Mouse (Mus musculus) kidney, embryonic 16.5 days (tissue): ENCODE measurements around the gene Car9. TPM values are rescaled to one million over a fixed set of nuclear protein-coding genes. Genes with fewer than 3 reads are reported as not detected.
A peak's percentile ranks its signal among the peaks of the same experiment; 100 is the strongest.

Experiments
- ATAC-seq: fragments of 200-750 bp; cut with Nextera tagmentation; 2 replicates; pipeline ENCODE4 v1.8.0; 2017; ENCODE audit warnings: moderate TSS enrichment; ENCODE audit not compliant: low FRiP score, low TSS enrichment
- H3K27ac ChIP-seq: fragments of 300-500 bp; sonication (generic); 2 replicates; pipeline ENCODE4 v1.5.1; 2014; ENCODE audit warnings: low read length
- H3K27me3 ChIP-seq: fragments of 300-500 bp; sonication (generic); 2 replicates; pipeline ENCODE4 v1.6.1; 2014; ENCODE audit warnings: low read length, control low read depth, mixed read lengths; ENCODE audit not compliant: insufficient read depth
- H3K36me3 ChIP-seq: fragments of 300-500 bp; sonication (generic); 2 replicates; pipeline ENCODE4 v1.6.1; 2014; ENCODE audit warnings: low read length, control low read depth, mixed read lengths; ENCODE audit not compliant: insufficient read depth
- H3K4me1 ChIP-seq: fragments of 300-500 bp; sonication (generic); 2 replicates; pipeline ENCODE4 v1.6.1; 2014; ENCODE audit warnings: low read length, control low read depth, mixed read lengths; ENCODE audit not compliant: insufficient read depth
- H3K4me2 ChIP-seq: fragments of 300-500 bp; sonication (generic); replicated peaks from 2 replicates; pipeline ENCODE4 v1.6.1; 2014; ENCODE audit warnings: low read depth, low read length
- H3K4me3 ChIP-seq: fragments of 300-500 bp; sonication (generic); 2 replicates; pipeline ENCODE4 v1.5.1; 2014; ENCODE audit warnings: mild to moderate bottlenecking, low read length
- H3K9ac ChIP-seq: fragments of 300-500 bp; sonication (generic); replicated peaks from 2 replicates; pipeline ENCODE4 v1.6.1; 2014; ENCODE audit warnings: low read length
- H3K9me3 ChIP-seq: fragments of 300-500 bp; sonication (generic); 2 replicates; pipeline ENCODE4 v1.6.1; 2016; ENCODE audit warnings: low read length, control low read depth
- WGBS: fragments of 180-500 bp; shearing (Covaris S2); extraction: QIAGEN DNeasy Blood & Tissue Kit; methylation state at CpG from one replicate; pipeline ENCODE4 v1.1.7; 2014; 5-methylcytosine and 5-hydroxymethylcytosine counted together
- polyA plus RNA-seq: library from polyadenylated mRNA; unstranded; fragments of >200 nt; fragmentation: Nextera tagmentation; extraction: Ambion mirVana; gene quantifications from 2 replicates; pipeline ENCODE4 v1.2.1, GENCODE M21; 2015

Car9 gene
- polyA plus RNA-seq, 1 experiment from 2014 or later, result 1.5 TPM

DNA sequence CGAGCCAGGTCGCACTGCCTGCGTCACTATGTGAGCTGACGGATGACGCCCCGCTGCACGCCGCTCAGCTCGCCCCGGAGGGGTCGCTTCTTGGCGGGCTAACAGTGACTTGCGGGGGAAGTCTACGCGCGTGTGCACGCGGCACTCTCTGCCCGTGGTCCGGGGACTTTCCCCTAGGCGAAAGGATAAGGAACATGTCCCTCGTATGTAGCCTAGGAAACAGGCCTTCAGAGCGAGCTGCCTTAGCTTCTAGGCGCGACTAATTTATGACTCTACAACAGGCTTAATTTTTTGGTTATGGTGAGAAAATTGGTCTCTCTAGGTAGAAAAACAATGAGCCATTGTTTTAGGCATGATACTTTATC, 14.0 kb upstream of the Car9 start, which contains the start of gene Ccdc107:
Gene Ccdc107, plus strand, starts transcription at position 80 of the 365 bp plus-strand sequence.
- no peaks in the 10 kb centered on the region for H3K27me3 ChIP-seq
- H3K4me3 ChIP-seq, result peak within 1 kb of the TSS; percentile 64
- no peaks in the 10 kb centered on the region for H3K9me3 ChIP-seq
- H3K4me2 ChIP-seq, result peak within 1 kb of the TSS; percentile 65
- H3K4me1 ChIP-seq, result peaks cover 17% of the 10 kb centered on the region
- peak within 1 kb of the TSS; percentile 83 for H3K27ac ChIP-seq
- peak; percentile 98 for ATAC-seq
- 0% methylated on average over 25 of the region's 25 CpGs for WGBS
- peak within 1 kb of the TSS; percentile 79 for H3K9ac ChIP-seq
- peaks cover 10% of the 10 kb centered on the region for H3K36me3 ChIP-seq

DNA sequence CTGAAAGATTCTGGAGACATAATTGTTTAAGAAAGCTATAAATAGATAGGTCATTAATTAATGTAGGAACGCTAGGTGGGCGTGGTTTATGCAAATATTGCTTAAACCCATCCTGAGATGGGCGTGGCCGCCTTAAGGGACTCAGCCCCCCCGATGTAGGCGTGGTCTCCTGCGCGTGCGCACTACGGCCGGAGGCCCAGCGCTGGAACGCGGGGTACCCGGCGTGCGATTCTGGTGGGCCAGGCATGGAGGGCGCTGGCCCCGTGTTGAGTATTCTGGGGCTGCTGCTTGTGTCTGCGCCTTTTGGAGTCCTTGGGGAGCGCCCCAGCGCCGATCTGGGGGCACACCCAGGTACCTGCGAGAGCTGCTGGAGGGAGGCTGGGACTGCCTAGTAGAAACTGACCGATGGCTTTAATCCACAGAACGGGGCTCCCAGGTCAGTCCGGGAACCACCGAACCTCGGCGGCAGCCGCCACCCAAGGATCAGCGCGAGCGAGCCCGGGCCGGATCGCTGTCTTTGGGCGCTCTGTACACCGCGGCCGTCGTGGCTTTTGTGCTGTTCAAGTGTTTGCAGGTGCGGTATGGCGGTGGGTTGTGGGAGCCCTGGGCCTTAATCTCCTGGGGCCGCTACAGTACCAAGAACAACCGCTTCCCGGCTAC, 13.4 kb upstream of the Car9 start:
- ATAC-seq, result peak; percentile 87
- H3K4me3 ChIP-seq, result peak overlapping the region; percentile 64
- no peaks in the 10 kb centered on the region for H3K27me3 ChIP-seq

DNA sequence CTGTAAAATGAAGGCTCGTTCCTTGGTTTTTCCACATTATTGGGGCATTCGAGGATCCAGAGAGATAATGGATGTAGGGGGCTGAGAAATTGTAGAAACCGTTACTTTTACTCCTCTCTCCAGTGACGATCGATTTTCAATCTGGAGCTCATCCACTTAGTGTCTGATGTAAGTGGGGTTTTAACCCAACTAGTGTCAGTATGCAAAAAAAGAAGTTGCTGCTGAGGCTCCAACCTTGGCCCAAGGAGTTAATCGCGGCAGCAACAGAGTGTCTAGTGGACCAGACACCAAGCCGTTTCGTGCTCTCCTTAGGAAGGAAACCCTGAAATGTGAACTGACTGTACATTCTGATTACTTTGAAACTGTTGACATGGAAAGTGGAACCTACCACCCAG, 12.9 kb upstream of the Car9 start:
- Histone ChIP-seq H3K27ac (peak overlapping the region; percentile 83), H3K9ac (peak overlapping the region; percentile 79), H3K4me2 (peak overlapping the region; percentile 65), H3K27me3 (no peaks in the 10 kb centered on the region), H3K36me3 (peaks cover 10% of the 10 kb centered on the region), H3K9me3 (no peaks in the 10 kb centered on the region), H3K4me3 (peak overlapping the region; percentile 64), H3K4me1 (peaks cover 27% of the 10 kb centered on the region)
- 2% methylated on average over 9 of the region's 9 CpGs for WGBS
- no peak for ATAC-seq

More for the DNA sequence above, 13.4 kb upstream of the Car9 start:
- no peaks in the 10 kb centered on the region for H3K9me3 ChIP-seq
- peak overlapping the region; percentile 79 for H3K9ac ChIP-seq
- peak overlapping the region; percentile 83 for H3K27ac ChIP-seq
- WGBS, result under 1% methylated on average over 47 of the region's 47 CpGs
- H3K4me2 ChIP-seq, result peak overlapping the region; percentile 65
- peaks cover 22% of the 10 kb centered on the region for H3K4me1 ChIP-seq
- H3K36me3 ChIP-seq, result peaks cover 10% of the 10 kb centered on the region

DNA sequence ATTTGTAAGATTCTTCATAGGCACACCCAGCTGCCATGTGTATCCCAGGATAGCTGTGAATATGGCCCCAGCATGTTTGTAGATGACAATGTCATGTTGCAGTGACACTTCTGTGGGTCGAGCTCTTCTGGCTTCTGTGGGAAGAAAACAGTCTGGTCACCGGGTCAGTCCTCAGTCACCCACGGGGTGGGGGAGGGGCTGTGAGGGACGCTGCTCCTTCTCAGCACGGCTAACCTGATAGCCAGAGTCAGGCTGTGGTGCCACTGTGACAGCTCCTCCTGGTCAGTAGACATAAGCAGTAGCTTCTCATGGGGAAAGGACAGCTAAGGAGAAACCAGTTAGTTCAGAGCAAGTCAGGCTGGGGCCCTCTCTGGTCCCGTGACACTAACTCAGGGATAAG, 10.2 kb upstream of the Car9 start:
- Histone ChIP-seq H3K27ac (no peak overlapping the region), H3K4me2 (no peak overlapping the region)
- WGBS, result 56% methylated on average over 6 of the region's 6 CpGs

DNA sequence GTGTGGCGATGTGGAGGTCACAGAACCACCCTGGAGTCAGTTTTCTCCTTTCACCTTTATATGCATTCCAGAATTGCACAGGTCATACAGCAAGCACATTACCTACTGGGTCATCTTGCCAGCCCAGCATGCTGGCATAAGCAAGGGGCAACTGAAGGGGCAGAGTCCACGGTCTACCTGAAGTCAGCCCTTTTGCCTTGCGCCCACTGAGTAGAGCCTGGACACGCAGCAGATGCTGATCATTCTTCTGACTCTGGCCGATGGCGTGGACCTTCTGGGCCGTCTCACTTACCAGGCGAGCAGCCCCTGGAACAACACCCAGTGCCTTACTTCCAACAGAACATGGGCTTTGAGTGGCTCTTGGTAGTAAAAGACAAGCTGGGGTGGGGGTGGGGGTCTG, 9.4 kb upstream of the Car9 start:
- peak overlapping the region; percentile 83; the same call in 1 of the 2 replicates for H3K4me2 ChIP-seq
- no peaks in the 10 kb centered on the region for H3K9me3 ChIP-seq
- no peak overlapping the region for H3K27ac ChIP-seq
- H3K4me3 ChIP-seq, result peak overlapping the region; percentile 75
- no peaks in the 10 kb centered on the region for H3K27me3 ChIP-seq
- 86% methylated on average over 8 of the region's 8 CpGs for WGBS
- H3K36me3 ChIP-seq, result peaks cover 10% of the 10 kb centered on the region
- H3K4me1 ChIP-seq, result peaks cover 35% of the 10 kb centered on the region
- no peak overlapping the region for H3K9ac ChIP-seq
- ATAC-seq, result no peak

More for the DNA sequence above, 10.2 kb upstream of the Car9 start:
- Histone ChIP-seq H3K9me3 (no peaks in the 10 kb centered on the region), H3K4me3 (no peak overlapping the region), H3K4me1 (peaks cover 35% of the 10 kb centered on the region), H3K9ac (no peak overlapping the region), H3K36me3 (peaks cover 10% of the 10 kb centered on the region), H3K27me3 (no peaks in the 10 kb centered on the region)
- no peak for ATAC-seq

DNA sequence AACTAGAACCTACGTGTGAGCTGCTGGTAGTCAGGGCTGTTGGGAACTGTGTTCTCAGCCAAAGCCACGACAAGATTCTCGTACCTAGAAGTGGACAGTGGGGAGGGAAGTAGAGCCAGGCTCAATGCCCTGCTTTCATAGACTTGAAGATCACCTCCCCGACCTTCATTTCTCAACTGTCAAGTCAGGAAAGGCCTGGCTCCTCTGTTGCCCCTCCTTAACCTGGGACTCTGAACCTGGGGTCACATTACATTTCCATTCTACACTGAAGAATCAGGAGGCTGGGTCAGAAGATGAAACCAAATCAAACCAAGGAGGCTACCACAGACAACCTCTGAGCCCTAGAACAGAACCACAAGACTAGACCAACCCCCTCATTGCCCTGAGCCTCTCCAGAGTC, 8.8 kb upstream of the Car9 start:
- Histone ChIP-seq H3K9me3 (no peaks in the 10 kb centered on the region), H3K27me3 (no peaks in the 10 kb centered on the region), H3K4me3 (peak overlapping the region; percentile 75), H3K36me3 (peaks cover 10% of the 10 kb centered on the region), H3K27ac (no peak overlapping the region), H3K9ac (peak overlapping the region; percentile 79), H3K4me1 (peaks cover 35% of the 10 kb centered on the region), H3K4me2 (peak overlapping the region; percentile 83)
- ATAC-seq, result no peak
- 67% methylated on average over 4 of the region's 4 CpGs for WGBS

DNA sequence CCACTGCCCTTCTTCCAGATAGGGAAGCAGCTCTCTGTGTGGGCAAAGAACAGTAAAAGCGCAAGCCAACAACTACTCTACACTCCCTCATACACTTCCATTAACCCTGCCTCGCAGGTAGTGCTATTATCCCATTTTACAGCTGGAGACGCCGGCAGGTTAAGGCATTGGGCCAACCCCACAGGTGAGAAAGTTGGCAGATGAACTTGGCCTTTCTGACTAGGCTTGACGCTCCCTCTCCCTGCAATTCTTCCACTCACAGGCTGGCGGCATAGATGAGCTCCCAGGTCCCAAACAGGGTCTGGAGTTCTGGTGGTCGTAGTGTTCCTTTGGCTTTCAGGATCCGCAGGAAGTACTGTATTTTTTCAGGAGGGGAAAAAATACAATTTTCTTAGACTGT, 7.8 kb upstream of the Car9 start:
- no peaks in the 10 kb centered on the region for H3K27me3 ChIP-seq
- no peak; the same call in 1 of the 2 replicates for ATAC-seq
- peak overlapping the region; percentile 75 for H3K27ac ChIP-seq
- H3K9ac ChIP-seq, result peak overlapping the region; percentile 79
- no peaks in the 10 kb centered on the region for H3K9me3 ChIP-seq
- H3K36me3 ChIP-seq, result peaks cover 10% of the 10 kb centered on the region
- peak overlapping the region; percentile 75 for H3K4me3 ChIP-seq
- WGBS, result 14% methylated on average over 8 of the region's 8 CpGs
- peaks cover 33% of the 10 kb centered on the region for H3K4me1 ChIP-seq
- peak overlapping the region; percentile 83 for H3K4me2 ChIP-seq

DNA sequence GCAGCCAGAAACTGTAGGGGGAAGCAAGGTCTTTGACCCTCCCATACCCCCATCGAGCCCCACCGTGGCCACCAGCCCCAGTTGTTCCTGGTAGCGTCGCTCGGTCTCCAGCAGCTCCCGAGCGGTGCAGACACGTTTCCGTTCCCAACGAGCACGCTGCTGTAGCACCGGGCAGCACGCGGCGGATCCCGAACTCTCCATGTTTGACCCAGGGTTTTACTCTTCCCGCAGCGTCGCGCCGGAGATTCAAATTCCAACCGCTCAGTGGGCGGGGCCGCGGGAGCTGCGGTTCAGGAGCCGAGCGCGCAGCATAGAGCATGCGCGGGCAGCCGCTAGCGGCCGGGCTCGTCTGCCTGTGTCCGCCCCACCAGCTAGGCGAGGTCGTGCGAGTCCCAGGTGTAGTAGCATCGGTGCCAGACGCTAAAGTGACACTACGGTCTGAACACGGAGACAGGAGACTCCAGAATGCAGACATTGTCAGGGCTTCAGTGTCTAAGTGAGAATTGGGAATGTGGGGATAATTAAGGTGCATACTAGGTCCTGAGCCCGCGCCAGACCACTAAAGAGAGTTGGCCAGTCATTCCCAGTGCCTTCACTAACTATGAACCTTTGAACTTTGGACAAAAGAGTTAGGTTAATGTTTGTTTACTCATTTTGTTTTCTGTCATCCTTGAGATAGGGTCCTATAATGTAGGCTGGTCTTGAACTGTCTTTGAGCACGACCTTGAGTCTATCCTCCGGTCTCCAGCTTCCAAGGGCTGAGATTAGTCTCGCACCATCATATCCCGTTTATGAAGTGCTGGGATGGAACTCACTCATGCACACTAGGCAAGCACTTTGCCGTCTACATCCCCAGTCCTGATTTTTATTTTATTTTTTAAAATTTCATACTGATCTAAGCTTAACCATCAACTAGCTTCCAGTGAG, 7.1 kb upstream of the Car9 start, which contains the start of gene Arhgef39:
Gene Arhgef39, minus strand, starts transcription at position 289 of the 927 bp plus-strand sequence.
- H3K4me1 ChIP-seq, result peaks cover 27% of the 10 kb centered on the region
- ATAC-seq, result peak; percentile 89

DNA sequence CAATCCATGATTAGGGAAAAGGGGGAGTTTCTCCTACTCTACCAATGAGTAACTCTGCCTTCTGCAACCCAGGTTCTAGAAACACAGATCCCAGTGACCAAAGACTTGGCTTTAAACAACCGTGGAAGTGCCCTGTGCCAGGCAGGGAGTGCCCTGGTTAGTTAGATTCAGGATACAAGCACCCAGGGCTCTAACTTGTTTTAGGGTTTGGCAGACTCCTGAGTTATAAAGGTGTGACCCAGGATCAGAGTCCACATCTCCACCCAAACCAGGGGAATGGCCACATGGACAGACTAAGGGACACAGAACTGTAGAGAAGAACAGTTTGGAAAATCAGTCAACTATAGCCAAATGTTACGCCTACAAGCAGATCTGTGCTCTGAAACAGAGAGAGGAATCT, 3.7 kb upstream of the Car9 start:
- 59% methylated on average over 2 of the region's 2 CpGs for WGBS
- H3K4me2 ChIP-seq, result no peak overlapping the region
- ATAC-seq, result no peak
- H3K4me1 ChIP-seq, result peaks cover 21% of the 10 kb centered on the region
- H3K9ac ChIP-seq, result no peak overlapping the region
- no peaks in the 10 kb centered on the region for H3K27me3 ChIP-seq
- H3K4me3 ChIP-seq, result no peak overlapping the region
- H3K9me3 ChIP-seq, result no peaks in the 10 kb centered on the region
- H3K27ac ChIP-seq, result no peak overlapping the region
- no peaks in the 10 kb centered on the region for H3K36me3 ChIP-seq

More for the DNA sequence above, 7.1 kb upstream of the Car9 start, which contains the start of gene Arhgef39:
- H3K4me3 ChIP-seq, result peak within 1 kb of the TSS; percentile 75
- no peaks in the 10 kb centered on the region for H3K9me3 ChIP-seq
- peak within 1 kb of the TSS; percentile 79 for H3K9ac ChIP-seq
- peak within 1 kb of the TSS; percentile 75 for H3K27ac ChIP-seq
- peak within 1 kb of the TSS; percentile 83 for H3K4me2 ChIP-seq
- peaks cover 10% of the 10 kb centered on the region for H3K36me3 ChIP-seq
- 7% methylated on average over 50 of the region's 50 CpGs for WGBS
- no peaks in the 10 kb centered on the region for H3K27me3 ChIP-seq
